Mouse (Mus musculus): ENCODE results near the gene Mta2.

Gene Mta2

DNA sequence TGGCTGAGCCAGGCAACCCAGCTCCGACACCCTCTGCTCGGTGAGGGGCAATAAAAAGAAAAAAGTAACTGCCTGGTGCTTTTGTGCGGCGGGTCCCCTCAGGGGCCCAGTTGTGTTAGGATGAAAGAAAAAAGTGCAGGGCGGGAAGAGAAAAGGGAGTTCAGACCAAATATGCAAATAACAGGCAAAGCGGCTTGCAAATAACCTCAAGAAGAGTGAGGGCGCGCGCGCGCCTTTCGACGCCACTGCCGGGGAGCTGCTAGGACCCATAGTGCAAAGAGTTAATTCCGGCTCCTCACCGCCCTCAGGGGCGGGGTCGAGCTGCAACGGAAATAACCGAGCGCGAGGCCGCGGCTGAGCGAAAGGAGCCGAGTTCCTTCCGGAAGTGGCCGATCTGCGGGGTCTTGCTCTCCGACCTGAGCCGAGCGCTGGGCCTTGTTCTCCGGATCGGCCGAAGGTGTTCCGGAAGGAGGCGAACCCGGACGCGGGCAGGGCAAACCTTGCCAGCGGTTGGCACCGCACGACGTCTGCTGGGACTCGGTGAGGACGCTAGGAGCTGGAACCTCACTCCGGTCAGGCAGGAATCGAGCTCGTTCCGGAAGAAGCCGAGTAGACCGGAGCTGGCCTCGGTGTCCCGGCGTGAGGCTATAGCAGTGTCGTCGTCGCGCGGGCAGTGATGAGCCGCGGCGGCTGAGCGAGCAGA is at the start of gene Mta2:
Gene Mta2 (plus strand): TSS at position 361 of the 703 bp plus-strand sequence.
- in situ Hi-C loops (cut with MboI, MseI) = no loop called here

DNA sequence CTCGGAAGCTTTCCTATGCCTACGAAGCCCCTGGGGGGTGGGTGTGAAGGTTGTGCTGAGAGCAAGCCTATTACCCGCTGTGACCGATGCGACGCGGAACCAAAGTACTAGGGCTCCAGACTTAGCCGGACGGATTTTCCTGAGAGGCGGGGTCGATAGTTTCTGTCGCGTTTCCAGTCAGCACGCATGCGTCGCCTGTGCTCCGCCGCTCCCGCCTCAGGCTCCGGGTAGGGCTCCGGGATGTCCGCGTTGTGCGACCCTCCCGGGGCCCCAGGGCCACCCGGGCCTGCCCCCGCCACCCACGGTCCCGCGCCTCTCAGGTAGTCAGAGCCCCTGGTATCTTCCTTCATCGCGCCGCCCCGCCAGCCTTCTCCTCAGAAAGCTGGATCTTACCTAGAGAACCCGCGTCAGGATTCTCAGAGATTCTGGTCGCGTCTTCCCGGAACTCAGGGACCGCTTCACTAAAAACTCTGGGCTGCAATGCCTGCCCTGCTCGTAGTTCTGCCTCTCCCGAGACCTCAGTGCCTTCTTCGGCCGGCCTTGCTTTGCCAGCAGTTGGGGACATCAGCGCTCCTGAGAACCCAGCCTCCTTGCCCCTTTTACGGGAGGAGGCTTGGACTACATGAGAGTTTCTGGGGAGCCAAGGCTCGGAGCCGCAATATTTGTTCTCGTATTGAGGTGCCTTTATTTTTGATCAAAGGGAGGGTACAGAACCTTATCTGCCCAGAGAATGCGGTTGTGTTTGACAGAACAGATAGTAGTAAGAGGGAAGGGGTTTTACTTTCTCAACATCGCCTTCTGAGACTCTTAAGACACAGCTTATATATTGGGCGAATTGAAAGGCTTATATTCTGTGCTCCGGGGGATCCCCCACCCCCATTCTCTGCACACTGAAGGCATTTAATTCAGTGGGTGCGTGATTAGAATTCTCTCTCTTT is 48.6 kb upstream of the Mta2 start, which contains the start of gene Ints5:
Gene Ints5 (plus strand): TSS at position 177 of the 938 bp plus-strand sequence.
- in situ Hi-C loops (cut with MboI, MseI) = loop anchor here (5.0 kb wide), 1 partner anchor 54 kb away; no protein-coding TSS in a partner anchor

DNA sequence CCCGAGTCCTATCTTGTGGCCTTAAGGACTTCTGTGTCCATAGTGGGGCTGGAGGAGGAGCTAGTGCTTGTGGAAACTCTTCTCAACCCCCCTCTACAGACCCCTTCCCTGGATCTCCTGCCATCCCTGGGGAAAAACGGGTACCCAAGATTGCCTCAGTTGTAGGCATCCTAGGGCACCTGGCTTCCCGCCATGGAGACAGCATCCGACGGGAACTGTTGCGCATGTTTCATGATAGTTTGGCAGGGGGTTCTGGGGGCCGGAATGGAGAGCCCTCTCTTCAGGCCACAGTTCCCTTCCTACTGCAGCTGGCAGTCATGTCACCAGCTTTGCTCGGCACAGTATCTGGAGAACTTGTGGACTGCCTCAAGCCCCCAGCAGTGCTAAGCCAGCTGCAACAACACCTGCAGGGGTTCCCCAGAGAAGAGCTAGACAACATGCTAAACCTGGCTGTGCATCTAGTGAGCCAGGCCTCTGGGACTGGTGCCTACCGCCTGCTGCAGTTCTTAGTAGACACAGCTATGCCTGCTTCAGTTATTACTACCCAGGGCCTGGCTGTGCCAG is 46.2 kb upstream of the Mta2 start:
- in situ Hi-C loops (cut with MboI, MseI) = loop anchor here (5.0 kb wide), 2 partner anchors 78 to 168 kb away; partner anchors contain the start of gene Ttc9c

DNA sequence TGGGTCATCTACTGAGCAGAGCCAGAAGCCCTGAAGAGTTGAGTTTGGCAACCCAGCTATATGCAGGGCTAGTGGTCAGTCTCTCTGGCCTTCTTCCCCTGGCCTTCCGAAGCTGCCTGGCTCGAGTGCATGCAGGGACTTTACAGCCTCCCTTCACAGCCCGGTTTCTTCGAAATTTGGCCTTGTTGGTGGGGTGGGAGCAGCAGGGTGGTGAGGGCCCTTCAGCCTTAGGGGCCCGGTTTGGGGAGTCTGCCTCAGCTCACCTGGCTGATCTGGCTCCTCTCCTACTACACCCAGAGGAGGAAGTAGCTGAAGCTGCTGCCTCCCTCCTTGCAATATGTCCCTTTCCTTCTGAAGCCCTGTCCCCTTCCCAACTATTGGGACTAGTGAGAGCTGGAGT is 45.4 kb upstream of the Mta2 start:
- in situ Hi-C loops (cut with MboI, MseI) = loop anchor here (5.0 kb wide), 2 partner anchors 79 to 169 kb away; partner anchors contain the start of gene Ttc9c

DNA sequence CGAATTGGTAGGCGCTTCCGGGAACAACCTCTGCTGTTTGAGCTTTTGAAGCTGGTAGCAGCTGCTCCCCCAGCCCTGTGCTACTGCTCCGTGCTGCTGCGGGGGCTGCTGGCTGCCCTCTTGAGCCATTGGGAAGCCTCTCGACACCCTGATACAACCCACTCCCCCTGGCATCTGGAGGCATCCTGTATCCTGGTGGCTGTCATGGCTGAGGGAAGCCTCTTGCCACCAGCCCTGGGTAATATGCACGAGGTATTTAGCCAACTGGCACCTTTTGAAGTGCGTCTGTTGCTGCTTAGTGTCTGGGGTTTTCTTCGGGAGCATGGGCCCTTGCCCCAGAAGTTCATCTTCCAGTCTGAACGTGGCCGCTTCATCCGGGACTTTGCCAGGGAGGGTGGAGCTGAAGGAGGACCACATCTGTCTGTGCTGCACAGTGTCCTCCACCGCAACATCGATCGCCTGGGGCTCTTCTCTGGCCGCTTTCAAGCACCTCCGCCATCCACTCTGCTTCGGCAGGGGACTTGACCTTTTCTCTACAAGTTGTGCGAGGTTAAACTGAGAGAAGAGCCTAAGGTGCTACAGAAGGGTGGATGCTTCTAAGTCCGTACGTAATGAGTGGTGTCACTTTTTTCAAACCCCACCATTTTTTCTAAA is 44.3 kb upstream of the Mta2 start:
- in situ Hi-C loops (cut with MboI, MseI) = loop anchor here (5.0 kb wide), 2 partner anchors 80 to 170 kb away; partner anchors contain the start of gene Ttc9c

DNA sequence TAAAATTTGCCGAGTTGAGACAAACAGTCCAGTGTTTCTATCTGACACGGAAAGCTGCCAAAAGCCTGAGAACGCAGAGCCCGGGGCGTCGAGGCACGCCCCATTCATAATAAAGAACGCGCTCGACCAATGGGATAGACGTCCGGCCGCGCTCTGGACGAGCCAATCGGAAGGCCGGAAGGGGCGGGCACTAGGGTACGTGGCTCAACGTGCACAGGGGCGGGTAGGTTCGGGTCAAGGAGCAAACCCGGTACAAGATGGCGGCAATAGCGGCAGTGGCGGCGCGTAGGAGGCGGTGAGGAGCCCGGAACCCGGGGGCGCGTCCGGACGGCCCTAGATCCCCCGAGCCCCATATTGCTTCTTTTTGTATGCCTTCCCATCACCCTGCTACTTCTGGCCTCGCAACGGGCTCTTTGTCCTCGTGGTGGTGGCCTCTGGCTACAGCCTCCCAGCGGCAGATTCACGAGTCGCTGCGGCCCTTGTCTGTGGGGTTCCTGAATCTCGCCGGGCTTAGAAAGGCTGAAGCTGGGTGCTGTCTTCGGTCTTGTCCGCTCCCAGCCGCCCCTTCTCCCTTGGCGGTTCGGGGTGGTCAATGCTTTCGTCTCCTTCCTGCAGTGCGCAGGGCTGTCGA is 43.7 kb upstream of the Mta2 start, which contains the start of gene Ganab:
Gene Ganab (plus strand): TSS at position 207 of the 631 bp plus-strand sequence.
- in situ Hi-C loops (cut with MboI, MseI) = loop anchor here (5.0 kb wide), 2 partner anchors 81 to 171 kb away; partner anchors contain the start of gene Ttc9c

DNA sequence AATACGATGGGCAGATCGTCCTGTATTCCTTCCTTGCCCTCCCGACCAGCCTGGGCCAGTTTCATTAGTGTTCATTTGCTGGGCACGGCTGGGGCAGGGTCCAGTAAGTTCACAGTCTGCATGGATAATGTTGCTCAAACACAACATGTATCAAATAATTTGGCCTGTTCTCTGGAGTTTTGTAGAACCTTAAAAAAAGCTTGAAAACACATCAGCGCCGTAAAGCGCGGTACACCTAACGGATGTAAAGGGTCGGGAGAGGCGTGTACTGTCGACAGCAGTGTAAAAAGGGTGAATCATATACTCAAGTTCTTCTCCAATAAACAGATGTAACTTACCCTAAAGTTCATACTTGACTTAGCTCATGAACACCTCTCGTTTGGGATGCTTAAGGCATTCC is 43.1 kb upstream of the Mta2 start:
- in situ Hi-C loops (cut with MboI, MseI) = loop anchor here (5.0 kb wide), 2 partner anchors 81 to 171 kb away; partner anchors contain the start of gene Ttc9c

DNA sequence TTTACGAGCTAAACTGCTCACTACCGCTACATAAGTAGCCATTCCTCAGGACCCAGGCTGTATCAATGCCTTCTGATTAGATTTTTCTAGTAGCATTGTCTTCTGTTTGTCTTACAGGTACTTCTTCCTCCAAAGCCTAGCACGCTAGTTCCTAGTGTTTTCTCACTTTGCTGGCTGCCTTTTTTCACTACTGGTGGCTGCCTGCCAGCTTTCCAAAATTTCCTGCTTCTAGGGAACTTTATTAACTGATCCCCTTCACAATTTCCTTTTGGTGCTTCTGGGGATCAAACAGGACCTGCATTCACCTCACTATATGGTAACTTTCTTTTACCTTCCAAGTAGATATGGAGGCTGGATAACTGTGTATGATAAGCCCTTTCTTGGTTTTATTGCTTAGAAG is 42.6 kb upstream of the Mta2 start:
- in situ Hi-C loops (cut with MboI, MseI) = loop anchor here (5.0 kb wide), 2 partner anchors 82 to 172 kb away; partner anchors contain the start of gene Ttc9c

DNA sequence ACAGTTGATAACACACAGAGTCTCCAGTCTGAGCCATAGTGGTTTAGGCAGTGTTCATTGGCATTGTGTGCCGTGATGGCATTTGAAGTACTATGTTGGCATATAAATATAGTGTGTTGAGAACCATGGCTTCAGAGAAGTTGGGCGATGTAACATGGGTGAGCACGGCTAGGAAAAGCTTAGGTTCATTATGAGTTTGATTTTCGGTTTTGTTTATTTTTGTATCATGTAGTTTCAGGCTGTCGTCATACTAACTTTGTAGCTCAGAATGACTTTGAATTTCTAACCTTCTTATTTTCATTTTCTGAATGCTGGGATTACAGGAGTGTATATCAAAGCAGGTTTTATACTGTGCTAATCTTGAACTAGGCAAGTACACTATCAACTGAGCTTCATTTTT is 38.3 kb upstream of the Mta2 start:
- in situ Hi-C loops (cut with MboI, MseI) = loop anchor here (10.0 kb wide), 1 partner anchor 1869 kb away; the partner anchor contains the start of gene Stip1

DNA sequence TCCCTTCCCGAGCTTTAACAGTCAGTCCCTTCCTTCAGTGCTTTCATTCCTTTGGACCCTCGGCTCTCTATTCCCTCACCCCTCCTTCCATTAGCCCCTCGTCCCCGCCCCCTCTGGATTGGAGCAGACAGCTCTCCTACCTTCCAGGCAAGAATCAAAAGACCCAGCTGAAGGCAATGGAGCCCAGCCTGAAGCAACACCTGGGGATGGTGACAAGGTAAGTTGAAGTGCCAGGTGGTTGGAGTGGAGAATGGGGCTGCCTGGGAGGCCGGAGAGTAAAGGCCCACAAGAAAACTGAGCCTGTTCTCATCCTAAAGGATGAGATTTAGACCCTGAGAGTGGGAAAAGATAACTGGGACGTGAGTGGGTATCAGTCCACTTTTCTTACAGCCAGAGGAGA is 33.1 kb upstream of the Mta2 start:
- in situ Hi-C loops (cut with MboI, MseI) = loop anchor here (10.0 kb wide), 1 partner anchor 1874 kb away; the partner anchor contains the start of gene Stip1

DNA sequence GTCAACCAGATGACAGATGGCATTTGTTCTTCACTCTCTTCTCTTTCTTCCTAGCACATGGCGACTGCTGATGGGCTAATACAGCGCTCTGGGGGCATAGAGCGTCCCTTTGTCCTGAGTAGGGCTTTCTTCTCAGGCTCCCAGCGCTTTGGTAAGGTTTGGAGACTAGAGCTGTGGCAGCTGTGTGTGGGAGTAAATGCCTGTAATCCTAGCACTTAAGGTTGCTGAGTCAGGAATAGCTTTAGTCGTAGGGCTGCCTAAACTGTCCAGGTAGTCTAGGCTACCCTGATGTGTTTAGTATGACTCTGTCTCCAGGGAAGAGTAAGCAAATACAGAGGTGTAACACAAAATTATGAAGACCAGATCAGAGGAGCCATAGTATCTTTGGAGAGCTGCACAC is 29.9 kb upstream of the Mta2 start:
- in situ Hi-C loops (cut with MboI, MseI) = loop anchor here (10.0 kb wide), 1 partner anchor 1687 kb away; no protein-coding TSS in a partner anchor

DNA sequence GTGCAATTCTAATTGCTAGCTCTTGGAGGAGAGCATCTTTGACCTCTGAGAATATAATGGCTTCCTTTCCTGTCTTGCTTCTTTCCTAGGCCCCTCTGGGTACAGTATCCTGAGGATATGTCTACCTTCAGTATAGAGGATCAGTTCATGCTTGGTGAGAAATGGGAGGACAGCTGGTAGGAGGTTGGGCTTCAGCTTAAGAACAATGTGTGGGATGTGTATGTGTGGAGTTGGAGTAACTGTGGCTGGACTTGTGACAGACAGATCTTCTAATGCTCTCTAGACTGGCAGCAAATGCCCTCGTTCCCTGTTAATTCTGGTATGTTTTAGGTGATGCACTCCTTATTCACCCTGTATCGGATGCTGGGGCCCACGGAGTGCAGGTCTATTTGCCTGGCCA is 27.5 kb upstream of the Mta2 start:
- in situ Hi-C loops (cut with MboI, MseI) = loop anchor here (10.0 kb wide), 1 partner anchor 1689 kb away; no protein-coding TSS in a partner anchor

DNA sequence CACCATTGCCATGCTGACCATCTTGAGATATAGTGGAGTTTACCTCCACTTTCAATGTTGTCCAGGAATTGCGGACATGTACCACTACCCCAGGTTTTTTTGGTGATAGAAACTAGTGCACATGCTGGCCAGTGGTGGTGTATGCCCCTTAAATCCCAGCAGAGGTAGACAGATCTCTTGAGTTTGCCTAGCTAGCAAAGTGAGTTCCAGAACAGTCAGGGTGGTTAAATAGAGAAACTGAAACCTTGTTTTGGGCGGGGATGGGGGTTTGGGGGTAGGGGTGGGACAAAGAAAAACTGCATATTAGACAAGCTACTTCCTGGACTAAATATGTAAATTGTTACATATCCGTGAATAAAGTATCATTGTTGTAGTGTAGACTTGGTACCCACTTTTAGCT is 22.7 kb upstream of the Mta2 start:
- in situ Hi-C loops (cut with MboI, MseI) = loop anchor here (10.0 kb wide), 1 partner anchor 1694 kb away; no protein-coding TSS in a partner anchor

DNA sequence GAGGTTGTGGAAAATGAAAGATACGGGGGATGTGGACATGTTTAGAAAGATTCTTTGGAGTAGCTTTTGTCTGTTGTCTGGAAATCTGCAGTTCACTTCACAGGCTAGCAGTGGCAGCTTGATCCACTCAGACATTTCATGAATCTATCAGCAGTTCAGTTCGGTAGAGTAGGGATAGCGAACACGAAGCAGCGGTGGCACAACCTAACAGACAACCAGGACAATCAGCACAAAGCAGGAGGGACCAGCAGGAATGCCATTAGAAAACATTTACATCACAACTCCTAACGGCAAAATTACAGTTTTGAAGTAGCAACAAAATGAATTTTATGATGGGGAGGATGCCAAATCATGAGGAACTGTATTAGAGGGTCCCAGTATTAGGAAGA is 22.0 kb upstream of the Mta2 start:
- in situ Hi-C loops (cut with MboI, MseI) = loop anchor here (10.0 kb wide), 1 partner anchor 1695 kb away; no protein-coding TSS in a partner anchor

DNA sequence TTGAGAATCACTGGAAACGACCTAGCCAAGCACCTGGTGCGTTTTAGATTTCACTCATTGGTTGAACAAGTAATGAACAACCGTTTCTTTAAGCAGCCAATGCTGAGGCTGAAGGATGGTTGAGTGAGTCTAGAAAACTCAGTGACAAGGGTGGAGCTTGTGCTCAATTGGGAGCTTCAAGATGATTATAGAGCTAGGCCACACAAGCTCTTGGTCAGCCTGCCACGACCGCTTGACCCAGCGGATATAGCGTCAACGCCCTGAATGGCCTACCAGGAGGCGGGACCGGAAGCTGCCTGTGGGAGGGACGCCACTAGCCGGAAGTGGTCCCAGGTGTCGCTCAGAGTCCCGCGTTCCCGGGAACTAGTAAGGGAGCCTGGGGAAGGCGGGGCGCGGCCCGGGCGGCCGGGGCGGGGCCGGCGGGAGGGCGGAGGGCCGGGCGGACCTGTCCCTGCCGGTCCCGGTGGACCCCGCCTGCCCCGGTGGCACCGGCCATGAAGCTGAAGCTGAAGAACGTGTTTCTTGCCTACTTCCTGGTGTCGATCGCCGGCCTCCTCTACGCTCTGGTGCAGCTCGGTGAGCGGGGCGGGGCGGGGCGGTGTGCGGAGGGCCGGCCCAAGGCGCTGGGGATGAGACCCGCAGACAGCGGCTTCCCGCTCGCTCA is 21.5 kb upstream of the Mta2 start, which contains the start of gene B3gat3:
Gene B3gat3 (plus strand): TSS at position 302 of the 664 bp plus-strand sequence.
- in situ Hi-C loops (cut with MboI, MseI) = no loop called here

DNA sequence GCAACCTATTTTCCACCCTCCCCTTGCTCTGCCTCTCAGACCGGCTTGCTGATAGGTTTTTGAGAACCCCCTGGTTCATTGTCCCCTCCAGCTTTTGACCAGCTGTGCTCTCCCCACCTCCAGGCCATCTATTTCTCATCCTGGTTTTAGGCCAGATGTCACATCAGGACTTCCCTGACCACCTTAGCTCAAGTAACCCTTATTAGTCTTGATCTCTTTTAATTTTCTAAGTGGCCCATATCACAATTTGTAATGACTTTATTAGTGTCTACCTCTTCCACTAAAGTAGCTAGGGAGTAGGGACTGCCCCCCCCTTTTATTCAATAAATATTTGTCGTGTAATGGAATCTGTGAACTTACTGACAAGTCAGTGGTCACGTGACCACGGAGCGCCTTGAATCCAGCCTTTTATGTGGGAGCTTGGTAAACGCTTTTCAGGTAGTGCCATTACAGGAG is 20.8 kb upstream of the Mta2 start:
- in situ Hi-C loops (cut with MboI, MseI) = no loop called here

DNA sequence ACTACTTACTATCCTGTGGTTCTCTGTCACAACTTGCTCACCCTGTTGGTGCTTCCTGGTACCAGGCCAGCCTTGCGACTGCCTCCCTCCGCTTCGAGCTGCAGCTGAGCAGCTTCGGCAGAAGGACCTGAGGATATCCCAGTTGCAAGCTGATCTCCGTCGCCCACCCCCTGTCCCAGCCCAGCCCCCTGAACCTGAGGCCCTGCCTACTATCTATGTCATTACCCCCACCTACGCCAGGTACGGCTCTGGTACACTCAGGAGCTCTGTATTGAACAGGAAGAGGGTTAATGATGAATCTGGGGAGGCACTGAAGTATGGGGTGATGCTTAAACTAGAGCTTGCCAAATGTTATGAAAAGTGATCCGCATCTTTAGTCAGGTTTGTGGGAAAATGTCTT is 19.9 kb upstream of the Mta2 start:
- in situ Hi-C loops (cut with MboI, MseI) = no loop called here

DNA sequence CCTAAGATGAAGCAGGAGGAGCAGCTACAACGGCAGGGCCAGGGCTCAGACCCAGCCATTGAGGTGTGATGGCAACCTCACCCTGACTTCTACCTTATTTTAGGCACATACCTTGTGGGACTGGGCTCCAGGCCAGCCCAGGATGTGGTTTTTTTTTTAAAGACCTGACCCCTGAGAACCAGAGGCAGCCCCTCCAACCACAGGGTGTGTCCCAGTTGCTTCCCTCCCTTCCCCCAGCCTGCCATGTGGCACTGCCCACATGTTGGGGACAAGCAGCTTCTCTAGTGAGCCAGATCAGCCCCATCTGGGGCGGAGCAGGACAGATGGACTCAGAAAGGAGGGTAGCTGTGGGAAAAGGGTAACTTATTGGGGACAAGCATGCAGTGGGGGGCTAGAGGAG is 14.9 kb upstream of the Mta2 start:
- in situ Hi-C loops (cut with MboI, MseI) = no loop called here

DNA sequence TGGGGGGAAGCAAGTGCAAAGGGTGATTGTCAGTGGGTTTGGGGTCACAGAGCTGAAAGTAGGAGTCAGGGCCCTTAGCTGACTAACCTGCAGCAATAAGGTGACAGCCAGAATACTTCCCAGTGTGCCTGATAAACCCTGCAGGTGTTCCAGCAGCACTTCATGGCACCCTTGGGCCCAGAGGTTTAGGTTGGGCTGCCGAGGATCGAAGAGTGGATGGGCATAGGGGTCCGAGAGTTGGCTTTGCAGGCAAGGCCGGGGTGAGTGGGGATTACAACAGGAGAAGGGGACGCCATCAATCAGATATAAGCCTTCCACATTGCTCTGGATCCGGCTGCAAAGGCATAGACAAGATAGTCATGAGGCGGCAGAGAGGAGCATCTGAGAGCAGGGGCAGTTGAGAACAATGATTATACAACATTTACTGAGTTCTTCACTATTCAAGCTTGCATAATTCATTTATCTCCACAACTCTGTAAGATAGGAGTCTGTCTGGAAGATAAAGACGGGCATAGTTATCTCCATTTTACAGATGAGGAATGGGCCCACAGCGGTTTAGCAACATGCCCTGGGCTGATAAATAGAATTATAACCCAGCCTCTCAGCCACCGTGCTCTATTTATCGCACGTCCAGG is 13.7 kb upstream of the Mta2 start:
- in situ Hi-C loops (cut with MboI, MseI) = no loop called here

Data from T-helper 1 cell (primary cell).